Mouse (Mus musculus) lung, embryonic 16.5 days (tissue): ENCODE measurements at regions not wholly inside any gene's neighbourhood (a gene's known extent, or its start where the extent isn't known, plus 50 kb on each side); places are given as distances from the start of the nearest gene placed in this dataset.

Source experiments
- ATAC-seq: fragments of 200-750 bp; cut with Nextera tagmentation; 2 replicates; pipeline ENCODE4 v1.8.0; 2017; ENCODE audit warnings: low read depth, mild to moderate bottlenecking, moderate library complexity
- H3K27ac ChIP-seq: fragments of 300-500 bp; sonication (generic); 2 replicates; pipeline ENCODE4 v1.5.1; 2014; ENCODE audit warnings: mild to moderate bottlenecking, control low read depth, low read length
- H3K27me3 ChIP-seq: fragments of 300-500 bp; sonication (generic); 2 replicates; pipeline ENCODE4 v1.6.1; 2014; ENCODE audit warnings: low read depth, low read length, mixed read lengths; ENCODE audit not compliant: control insufficient read depth, insufficient read depth
- H3K36me3 ChIP-seq: fragments of 300-500 bp; sonication (generic); 2 replicates; pipeline ENCODE4 v1.6.1; 2014; ENCODE audit warnings: low read length; ENCODE audit not compliant: control insufficient read depth, insufficient read depth
- H3K4me1 ChIP-seq: fragments of 300-500 bp; sonication (generic); replicated peaks from 2 replicates; pipeline ENCODE4 v1.6.1; 2014; ENCODE audit warnings: low read length, mixed read lengths; ENCODE audit not compliant: control insufficient read depth, insufficient read depth
- H3K4me2 ChIP-seq: fragments of 300-500 bp; sonication (generic); 2 replicates; pipeline ENCODE4 v1.6.1; 2014; ENCODE audit warnings: low read depth, low read length, control low read depth
- H3K4me3 ChIP-seq: fragments of 300-500 bp; sonication (generic); 2 replicates; pipeline ENCODE4 v1.5.1; 2014; ENCODE audit warnings: mild to moderate bottlenecking, low read length, control low read depth
- H3K9ac ChIP-seq: fragments of 300-500 bp; sonication (generic); 2 replicates; pipeline ENCODE4 v1.6.1; 2014; ENCODE audit warnings: low read length, control low read depth
- H3K9me3 ChIP-seq: fragments of 300-500 bp; sonication (generic); 2 replicates; pipeline ENCODE4 v1.6.1; 2016; ENCODE audit warnings: low read length; ENCODE audit not compliant: control insufficient read depth
- whole genome bisulfite sequencing: fragments of 180-500 bp; shearing (Covaris S2); extraction: QIAGEN DNeasy Blood & Tissue Kit; methylation state at CpG from one replicate; pipeline ENCODE4 v1.1.7; 2014; 5-methylcytosine and 5-hydroxymethylcytosine counted together

GRCm38 (mm10) chr13:83399381-83399780 lies 104.5 kb upstream of the Mef2c start:
- Histone ChIP-seq H3K4me2 (no peak overlapping the region), H3K9me3 (no peaks in the 10 kb centered on the region), H3K9ac (no peak overlapping the region), H3K4me3 (no peak overlapping the region), H3K36me3 (no peaks in the 10 kb centered on the region), H3K27ac (no peak overlapping the region), H3K27me3 (no peaks in the 10 kb centered on the region), H3K4me1 (no peaks in the 10 kb centered on the region)
- ATAC-seq = no peak
- 87% methylated on average over 6 of the region's 6 CpGs for WGBS

DNA sequence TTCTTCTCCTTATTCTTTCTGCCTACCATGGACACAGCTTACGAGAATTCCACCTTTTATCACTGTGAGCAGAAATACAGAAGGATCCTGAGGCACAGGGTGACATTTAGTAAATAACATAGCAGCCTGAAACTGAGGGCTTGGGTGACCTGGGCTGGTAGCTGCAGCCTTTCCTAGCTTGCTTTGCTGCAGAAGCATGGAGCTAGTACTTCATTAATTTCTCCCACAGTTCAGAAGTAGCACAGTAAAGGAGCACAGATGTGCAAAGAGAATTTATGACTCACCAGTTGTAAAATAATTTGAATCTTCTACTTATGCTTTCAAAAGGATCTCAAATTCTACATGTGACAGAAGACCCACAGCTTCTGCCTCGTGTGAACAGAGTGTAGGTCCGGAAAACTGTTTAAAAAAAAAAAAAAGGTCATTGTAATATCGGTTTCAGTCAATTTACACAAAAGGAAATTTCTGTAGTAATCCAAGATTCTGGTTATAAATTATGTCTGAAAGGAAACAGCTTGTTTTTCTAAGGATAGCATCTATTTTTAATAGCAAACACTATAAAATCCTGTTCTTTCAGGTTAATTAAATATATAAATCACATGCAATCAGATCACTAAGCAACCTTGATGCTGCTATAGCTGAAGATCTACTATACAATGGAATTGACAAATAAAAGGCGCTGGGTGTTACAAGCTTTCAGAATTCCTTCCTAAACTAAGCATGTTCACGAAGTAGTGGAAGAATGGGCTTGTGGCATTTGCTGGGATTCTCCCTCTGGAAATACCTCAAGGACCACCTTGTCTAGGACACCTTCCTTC lies 64.0 kb upstream of the Mef2c start:
- no peak for ATAC-seq
- Histone ChIP-seq H3K27me3 (no peaks in the 10 kb centered on the region), H3K4me1 (no peaks in the 10 kb centered on the region), H3K4me3 (no peak overlapping the region), H3K27ac (no peak overlapping the region), H3K4me2 (no peak overlapping the region), H3K9me3 (no peaks in the 10 kb centered on the region), H3K36me3 (no peaks in the 10 kb centered on the region), H3K9ac (no peak overlapping the region)
- WGBS = 60% methylated on average over 6 of the region's 6 CpGs

GRCm38 (mm10) chr13:83444277-83444676 lies 59.6 kb upstream of the Mef2c start:
- Histone ChIP-seq H3K4me2 (no peak overlapping the region), H3K36me3 (no peaks in the 10 kb centered on the region), H3K27ac (no peak overlapping the region), H3K9me3 (no peaks in the 10 kb centered on the region), H3K4me3 (no peak overlapping the region), H3K4me1 (no peaks in the 10 kb centered on the region), H3K9ac (no peak overlapping the region), H3K27me3 (no peaks in the 10 kb centered on the region)
- WGBS = 94% methylated on average over 1 of the region's 1 CpGs
- ATAC-seq = no peak

GRCm38 (mm10) chr13:83450820-83451219 lies 53.0 kb upstream of the Mef2c start:
- no peaks in the 10 kb centered on the region for H3K9me3 ChIP-seq
- no peak overlapping the region for H3K9ac ChIP-seq
- H3K36me3 ChIP-seq = no peaks in the 10 kb centered on the region
- no peaks in the 10 kb centered on the region for H3K4me1 ChIP-seq
- no peak overlapping the region for H3K27ac ChIP-seq
- H3K4me3 ChIP-seq = no peak overlapping the region
- no peak overlapping the region for H3K4me2 ChIP-seq
- ATAC-seq = no peak
- no peaks in the 10 kb centered on the region for H3K27me3 ChIP-seq

GRCm38 (mm10) chr13:83452987-83453386 lies 50.8 kb upstream of the Mef2c start:
- H3K4me2 ChIP-seq = no peak overlapping the region
- H3K27ac ChIP-seq = no peak overlapping the region
- H3K27me3 ChIP-seq = no peaks in the 10 kb centered on the region
- H3K9ac ChIP-seq = no peak overlapping the region
- H3K36me3 ChIP-seq = no peaks in the 10 kb centered on the region
- no peaks in the 10 kb centered on the region for H3K9me3 ChIP-seq
- H3K4me3 ChIP-seq = no peak overlapping the region
- H3K4me1 ChIP-seq = no peaks in the 10 kb centered on the region
- ATAC-seq = no peak
- 64% methylated on average over 4 of the region's 4 CpGs for WGBS
